Mouse (Mus musculus) olfactory bulb, adult 2 months (tissue): ENCODE data around the gene Rnf115.

Experiments used
- CTCF ChIP-seq: fragments of 200-500 bp; IDR thresholded peaks from 2 replicates; pipeline ENCODE4 v1.5.1; 2012; ENCODE audit warnings: low read depth, mild to moderate bottlenecking, low read length, moderate library complexity; ENCODE audit not compliant: insufficient read depth
- POLR2A ChIP-seq: fragments of 200-500 bp; IDR thresholded peaks from 2 replicates; pipeline ENCODE4 v1.6.1; 2012; ENCODE audit warnings: mild to moderate bottlenecking, low read depth, low read length, moderate library complexity; ENCODE audit not compliant: insufficient read depth

DNA sequence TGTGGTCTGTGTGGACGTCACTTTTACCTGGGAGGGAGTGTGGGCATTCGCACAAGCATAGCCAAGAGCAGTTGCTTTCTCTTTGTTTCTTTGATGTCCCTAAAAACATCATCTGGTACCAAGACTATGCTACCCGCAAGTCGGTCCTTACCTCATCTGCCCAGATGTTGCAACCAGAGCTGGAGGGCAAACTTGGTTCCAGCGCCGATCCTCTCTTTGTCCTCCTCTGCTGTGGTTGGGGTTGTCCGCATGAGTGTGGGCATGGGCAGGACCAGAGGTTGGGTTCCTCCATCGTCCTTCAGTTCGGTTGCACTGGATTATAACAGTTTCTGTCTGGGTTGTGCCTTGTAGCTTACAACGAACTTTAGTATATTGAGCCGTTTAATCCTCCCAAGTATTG, 21.2 kb upstream of the Rnf115 start:
- TF ChIP-seq POLR2A (no peak), CTCF (no peak)
